Mouse (Mus musculus) kidney, postnatal 0 days (tissue): ENCODE results near the gene Galnt18. TPM values are rescaled to one million over a fixed set of nuclear protein-coding genes. Genes with fewer than 3 reads are reported as not detected.

Source experiments
- ATAC-seq: fragments of 200-750 bp; cut with Nextera tagmentation; replicated peaks from 2 replicates; pipeline ENCODE4 v1.8.0; 2017; ENCODE audit warnings: low read depth, moderate number of reproducible peaks, moderate TSS enrichment, moderate library complexity; ENCODE audit not compliant: low FRiP score
- DNase-seq: peaks from one replicate; pipeline ENCODE4 v3.0.0-alpha.2; 2016; ENCODE audit warnings: low spot score
- H3K27ac ChIP-seq: fragments of 300-500 bp; sonication (generic); 2 replicates; pipeline ENCODE4 v1.5.1; 2014; ENCODE audit warnings: mild to moderate bottlenecking
- H3K27me3 ChIP-seq: fragments of 300-500 bp; sonication (generic); 2 replicates; pipeline ENCODE4 v1.6.1; 2014; ENCODE audit warnings: low read length, mixed read lengths; ENCODE audit not compliant: insufficient read depth
- H3K36me3 ChIP-seq: fragments of 300-500 bp; sonication (generic); 2 replicates; pipeline ENCODE4 v1.6.1; 2014; ENCODE audit warnings: low read length, mixed read lengths; ENCODE audit not compliant: insufficient read depth
- H3K4me1 ChIP-seq: fragments of 300-500 bp; sonication (generic); replicated peaks from 2 replicates; pipeline ENCODE4 v1.6.1; 2014; ENCODE audit warnings: antibody characterized with exemption, low read length, mixed read lengths; ENCODE audit not compliant: insufficient read depth
- H3K4me2 ChIP-seq: fragments of 300-500 bp; sonication (generic); 2 replicates; pipeline ENCODE4 v1.6.1; 2014; ENCODE audit warnings: mild to moderate bottlenecking, low read length, moderate library complexity, mixed read lengths
- H3K4me3 ChIP-seq: fragments of 300-500 bp; sonication (generic); replicated peaks from 2 replicates; pipeline ENCODE4 v1.5.1; 2014; ENCODE audit warnings: low read depth, low read length
- H3K9ac ChIP-seq: fragments of 300-500 bp; sonication (generic); 2 replicates; pipeline ENCODE4 v1.6.1; 2014; ENCODE audit warnings: low read depth, low read length
- H3K9me3 ChIP-seq: fragments of 300-500 bp; sonication (generic); replicated peaks from 2 replicates; pipeline ENCODE4 v1.6.1; 2016; ENCODE audit warnings: low read length, inconsistent platforms, mixed read lengths
- CTCF ChIP-seq: IDR thresholded peaks from 2 replicates; pipeline ENCODE4 v1.5.1; 2016; ENCODE audit warnings: antibody characterized with exemption, low read depth, mild to moderate bottlenecking, moderate library complexity
- WGBS: fragments of 180-500 bp; shearing (Covaris S2); extraction: QIAGEN DNeasy Blood & Tissue Kit; methylation state at CpG from one replicate; pipeline ENCODE4 v1.1.7; 2014; 5-methylcytosine and 5-hydroxymethylcytosine counted together
- polyA plus RNA-seq: library from polyadenylated mRNA; unstranded; fragments of >200 nt; fragmentation: Nextera tagmentation; extraction: Ambion mirVana; gene quantifications from 2 replicates; pipeline ENCODE4 v1.2.1, GENCODE M21; 2015

The Galnt18 gene
- polyA plus RNA-seq, 1 experiment from 2014 or later: 52.1 TPM

- no peak for TF ChIP-seq CTCF
- ATAC-seq (no peak), DNase-seq (peak; percentile 63)
- Histone ChIP-seq H3K4me2 (no peak overlapping the region), H3K27me3 (no peaks in the 10 kb centered on the region), H3K4me1 (no peaks in the 10 kb centered on the region), H3K9me3 (0 out of 2 replicates have a peak, but pooled peaks cover 3% of the 10 kb centered on the region), H3K4me3 (no peak overlapping the region), H3K9ac (no peak overlapping the region), H3K27ac (no peak overlapping the region), H3K36me3 (0 out of 2 replicates have a peak, but pooled peaks cover 3% of the 10 kb centered on the region)
- WGBS: 33% methylated on average over 3 of the region's 3 CpGs
These were observed 220.8 kb downstream of the Galnt18 start for GRCm38 (mm10) chr7:111559011-111559410.

GRCm38 (mm10) chr7:111550987-111551386 lies 228.8 kb downstream of the Galnt18 start:
- Histone ChIP-seq H3K4me1 (no peaks in the 10 kb centered on the region), H3K4me3 (no peak overlapping the region), H3K4me2 (no peak overlapping the region), H3K27me3 (no peaks in the 10 kb centered on the region), H3K27ac (no peak overlapping the region), H3K9ac (no peak overlapping the region), H3K36me3 (peaks cover 9% of the 10 kb centered on the region; the same call in 1 of the 2 replicates), H3K9me3 (no peaks in the 10 kb centered on the region)
- no peak for DNase-seq
- 92% methylated on average over 1 of the region's 1 CpGs for WGBS
- peak; percentile 45 for TF ChIP-seq CTCF
- ATAC-seq: no peak

GRCm38 (mm10) chr7:111547069-111547468 lies 232.7 kb downstream of the Galnt18 start:
- H3K4me1 ChIP-seq: no peaks in the 10 kb centered on the region
- ATAC-seq: no peak
- WGBS: 55% methylated on average over 10 of the region's 10 CpGs

GRCm38 (mm10) chr7:111545614-111546013 lies 234.2 kb downstream of the Galnt18 start:
- ATAC-seq (no peak), DNase-seq (no peak)
- Histone ChIP-seq H3K4me3 (no peak overlapping the region), H3K9me3 (no peaks in the 10 kb centered on the region), H3K9ac (no peak overlapping the region), H3K27me3 (no peaks in the 10 kb centered on the region), H3K27ac (no peak overlapping the region), H3K4me1 (no peaks in the 10 kb centered on the region), H3K36me3 (no peaks in the 10 kb centered on the region), H3K4me2 (no peak overlapping the region)
- no peak for TF ChIP-seq CTCF
- WGBS: 63% methylated on average over 1 of the region's 1 CpGs

More at GRCm38 (mm10) chr7:111547069-111547468, 232.7 kb downstream of the Galnt18 start:
- no peaks in the 10 kb centered on the region for H3K9me3 ChIP-seq
- H3K9ac ChIP-seq: no peak overlapping the region
- no peak overlapping the region for H3K4me2 ChIP-seq
- H3K36me3 ChIP-seq: no peaks in the 10 kb centered on the region
- no peaks in the 10 kb centered on the region for H3K27me3 ChIP-seq
- TF ChIP-seq CTCF: no peak
- H3K27ac ChIP-seq: no peak overlapping the region
- DNase-seq: peak; percentile 35
- H3K4me3 ChIP-seq: no peak overlapping the region

GRCm38 (mm10) chr7:111537946-111538345 lies 241.8 kb downstream of the Galnt18 start:
- Histone ChIP-seq H3K4me2 (no peak overlapping the region), H3K9ac (no peak overlapping the region), H3K27ac (no peak overlapping the region), H3K4me1 (no peaks in the 10 kb centered on the region), H3K27me3 (no peaks in the 10 kb centered on the region), H3K9me3 (no peaks in the 10 kb centered on the region), H3K4me3 (no peak overlapping the region), H3K36me3 (no peaks in the 10 kb centered on the region)
- 68% methylated on average over 6 of the region's 6 CpGs for WGBS
- no peak for TF ChIP-seq CTCF
- no peak for DNase-seq
- no peak for ATAC-seq

GRCm38 (mm10) chr7:111534826-111535405 lies 244.9 kb downstream of the Galnt18 start:
- TF ChIP-seq CTCF: no peak
- WGBS: 71% methylated on average over 8 of the region's 8 CpGs

More at GRCm38 (mm10) chr7:111534826-111535405, 244.9 kb downstream of the Galnt18 start:
- Histone ChIP-seq H3K9ac (no peak overlapping the region), H3K4me1 (no peaks in the 10 kb centered on the region), H3K4me3 (no peak overlapping the region), H3K36me3 (no peaks in the 10 kb centered on the region), H3K27me3 (no peaks in the 10 kb centered on the region), H3K27ac (no peak overlapping the region), H3K9me3 (no peaks in the 10 kb centered on the region), H3K4me2 (no peak overlapping the region)
- ATAC-seq (no peak), DNase-seq (no peak)
